Mouse (Mus musculus): Measurements from ENCODE around the gene Tiprl.

- TF ChIP-seq CTCF (conservative IDR thresholded peaks at IDR 0.05; ENCODE audit: low read length): no peak
- no peak for TF ChIP-seq POU5F1 (IDR thresholded peaks at IDR 0.05; ENCODE audit: borderline replicate concordance, low read length)
- no peak for TF ChIP-seq NANOG (IDR thresholded peaks at IDR 0.05; ENCODE audit: borderline replicate concordance, low read length)
These were observed 12.0 kb upstream of the Tiprl start for GRCm38 (mm10) chr1:165248842-165249241.
